Mouse (Mus musculus): ENCODE measurements around the gene Eif4g2. TPM values are rescaled to one million over a fixed set of nuclear protein-coding genes. Genes with fewer than 3 reads are reported as not detected.

Eif4g2 gene
- polyA plus RNA-seq, 1 experiment from 2014 or later = 1,554 TPM

Other genes with a start within 250 kb of the Eif4g2 start
- gene Rnf141, start 238.6 kb downstream of the Eif4g2 start, polyA plus RNA-seq (2016; fragmentation: Nextera tagmentation; extraction: Ambion mirVana) = 25.8 and 29.1 TPM in 2 replicates
- 3.0 and 3.3 TPM in 2 replicates for gene Lyve1, start 219.8 kb downstream of the Eif4g2 start, polyA plus RNA-seq (2016; fragmentation: Nextera tagmentation; extraction: Ambion mirVana)
- gene Mrvi1, start 100.6 kb downstream of the Eif4g2 start, polyA plus RNA-seq (2016; fragmentation: Nextera tagmentation; extraction: Ambion mirVana) = 0.94 and 0.96 TPM in 2 replicates
- gene Ctr9, start 54.1 kb downstream of the Eif4g2 start, polyA plus RNA-seq (2016; fragmentation: Nextera tagmentation; extraction: Ambion mirVana) = 93.1 and 95.2 TPM in 2 replicates

Measured in forebrain, embryonic 12.5 days (tissue).